In the genomic region with DNA sequence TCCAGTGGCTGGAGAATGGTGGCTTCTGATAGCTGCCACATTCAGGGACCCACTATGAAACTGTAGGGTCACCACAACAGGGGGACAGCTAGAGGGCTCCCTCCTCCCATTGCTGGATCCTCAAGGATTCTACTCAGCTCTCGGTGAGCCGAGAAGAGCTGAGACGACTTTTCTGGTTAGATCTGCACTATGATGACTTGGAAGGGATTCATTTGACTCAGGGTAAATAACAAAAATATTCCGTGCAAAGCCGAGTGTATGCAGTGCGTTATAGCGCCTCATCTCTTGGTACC, we compare ENCODE assay signal across 12 mouse cellular contexts.
DNase-seq lines count a peak whose midpoint lies in the region; ATAC-seq and TF ChIP-seq lines count a peak whose summit lies in the region.
"Had no signal": no experiment of that assay in that cellular context is flagged by ENCODE, and none has a peak within 500 bp of the region (broad histone marks: within the 10 kb centered on the region; RNA-seq: fewer than 3 reads in every experiment).

No protein-coding gene starts in this region.

- TF ChIP-seq CTCF in intestine, postnatal 0 days (IDR thresholded peaks at IDR 0.05; ENCODE audit: low read depth) = peak; percentile 54
- TF ChIP-seq CTCF in lung, postnatal 0 days (IDR thresholded peaks at IDR 0.05) = 0 out of 2 replicates have a peak, but pooled peaks have one; percentile 6
- TF ChIP-seq CTCF in forebrain, postnatal 0 days (IDR thresholded peaks at IDR 0.05; ENCODE audit: low read depth) = peak; percentile 63

- no peak for TF ChIP-seq EP300 in lung, postnatal 0 days (IDR thresholded peaks at IDR 0.05)

- H3K4me2 ChIP-seq in intestine, postnatal 0 days (replicated peaks; ENCODE audit: low read depth) = no peak overlapping the region
- no peak overlapping the region for H3K4me2 ChIP-seq in intestine, embryonic 16.5 days (ENCODE audit: low read depth, low read length)
- no peak overlapping the region for H3K4me2 ChIP-seq in lung, postnatal 0 days (replicated peaks; ENCODE audit: low read depth, low read length)
- H3K4me2 ChIP-seq in forebrain, postnatal 0 days (ENCODE audit: low read depth) = no peak overlapping the region
- no peak overlapping the region for H3K4me2 ChIP-seq in midbrain, embryonic 16.5 days (ENCODE audit: low read length)
- H3K4me2 ChIP-seq: heart, embryonic 11.5 days; limb, embryonic 12.5 days had no signal

- H3K27me3 ChIP-seq in intestine, postnatal 0 days (replicated peaks; ENCODE audit: control insufficient read depth, insufficient read depth, low read length) = no peaks in the 10 kb centered on the region
- H3K27me3 ChIP-seq in intestine, embryonic 16.5 days (replicated peaks; ENCODE audit: control insufficient read depth, insufficient read depth, low read length) = no peaks in the 10 kb centered on the region
- H3K27me3 ChIP-seq in lung, postnatal 0 days (replicated peaks; ENCODE audit: insufficient read depth, low read length) = no peaks in the 10 kb centered on the region
- no peaks in the 10 kb centered on the region for H3K27me3 ChIP-seq in forebrain, postnatal 0 days (ENCODE audit: insufficient read depth, low read length)
- H3K27me3 ChIP-seq in midbrain, embryonic 16.5 days (ENCODE audit: control insufficient read depth, insufficient read depth, low read depth, low read length) = no peaks in the 10 kb centered on the region
- H3K27me3 ChIP-seq: limb, embryonic 12.5 days had no signal

- no peak overlapping the region for H3K27ac ChIP-seq in intestine, postnatal 0 days (ENCODE audit: low read depth, low read length)
- no peak overlapping the region for H3K27ac ChIP-seq in intestine, embryonic 16.5 days (ENCODE audit: low read length)
- no peak overlapping the region for H3K27ac ChIP-seq in lung, postnatal 0 days (ENCODE audit: low read length)
- H3K27ac ChIP-seq in forebrain, postnatal 0 days (ENCODE audit: low read depth, low read length) = no peak overlapping the region
- no peak overlapping the region for H3K27ac ChIP-seq in midbrain, embryonic 16.5 days (ENCODE audit: low read length)
- H3K27ac ChIP-seq: limb, embryonic 12.5 days had no signal

- no peak for DNase-seq in lung, postnatal 0 days (ENCODE audit: low spot score)
- no peak for DNase-seq in lung, postnatal 4 days
- DNase-seq in forebrain, postnatal 0 days = peak; percentile 35
- DNase-seq in ovary, postnatal 10 days (ENCODE audit: low spot score) = no peak
- DNase-seq in ovary, adult 18-20 months (ENCODE audit: low spot score) = no peak
- DNase-seq: kidney, adult 8-10 months; thymus, postnatal 4 days had no signal

- ATAC-seq in intestine, postnatal 0 days = no peak
- ATAC-seq in intestine, embryonic 16.5 days = no peak
- no peak for ATAC-seq in lung, postnatal 0 days
- ATAC-seq in forebrain, postnatal 0 days = peak; percentile 47
- ATAC-seq in midbrain, embryonic 16.5 days = peak; percentile 26

- no peaks in the 10 kb centered on the region for H3K9me3 ChIP-seq in intestine, postnatal 0 days (ENCODE audit: control insufficient read depth)
- H3K9me3 ChIP-seq in intestine, embryonic 16.5 days (ENCODE audit: control insufficient read depth, low read length) = no peaks in the 10 kb centered on the region
- H3K9me3 ChIP-seq in lung, postnatal 0 days (ENCODE audit: low read length) = no peaks in the 10 kb centered on the region
- no peaks in the 10 kb centered on the region for H3K9me3 ChIP-seq in forebrain, postnatal 0 days (ENCODE audit: low read length)
- no peaks in the 10 kb centered on the region for H3K9me3 ChIP-seq in midbrain, embryonic 16.5 days (replicated peaks; ENCODE audit: control insufficient read depth, low read length, poor library complexity, severe bottlenecking)
- H3K9me3 ChIP-seq: limb, embryonic 12.5 days had no signal

- 74% methylated on average over 7 of the region's 7 CpGs for WGBS in intestine, postnatal 0 days
- 79% methylated on average over 7 of the region's 7 CpGs for WGBS in intestine, embryonic 16.5 days
- 68% methylated on average over 7 of the region's 7 CpGs for WGBS in lung, postnatal 0 days
- 69% methylated on average over 7 of the region's 7 CpGs for WGBS in forebrain, postnatal 0 days
- 71% methylated on average over 7 of the region's 7 CpGs for WGBS in midbrain, embryonic 16.5 days

- H3K9ac ChIP-seq in intestine, postnatal 0 days (ENCODE audit: low read depth, low read length) = no peak overlapping the region
- no peak overlapping the region for H3K9ac ChIP-seq in intestine, embryonic 16.5 days (ENCODE audit: low read depth, low read length)
- H3K9ac ChIP-seq in lung, postnatal 0 days (replicated peaks; ENCODE audit: low read depth) = no peak overlapping the region
- no peak overlapping the region for H3K9ac ChIP-seq in forebrain, postnatal 0 days
- no peak overlapping the region for H3K9ac ChIP-seq in midbrain, embryonic 16.5 days (ENCODE audit: low read depth, low read length)
- H3K9ac ChIP-seq: limb, embryonic 12.5 days had no signal

- H3K4me1 ChIP-seq in intestine, postnatal 0 days (replicated peaks; ENCODE audit: control insufficient read depth, insufficient read depth, low read length) = no peaks in the 10 kb centered on the region
- H3K4me1 ChIP-seq in intestine, embryonic 16.5 days (ENCODE audit: control insufficient read depth, insufficient read depth, low read length) = no peaks in the 10 kb centered on the region; the same call in 1 of the 2 replicates
- no peaks in the 10 kb centered on the region for H3K4me1 ChIP-seq in lung, postnatal 0 days (ENCODE audit: insufficient read depth, low read depth, low read length)
- 0 out of 2 replicates have a peak, but pooled peaks cover 5% of the 10 kb centered on the region for H3K4me1 ChIP-seq in forebrain, postnatal 0 days (ENCODE audit: insufficient read depth)
- peaks cover 8% of the 10 kb centered on the region; the same call in 1 of the 2 replicates for H3K4me1 ChIP-seq in midbrain, embryonic 16.5 days (ENCODE audit: control insufficient read depth, insufficient read depth, low read length)

- H3K36me3 ChIP-seq in intestine, postnatal 0 days (ENCODE audit: control insufficient read depth, insufficient read depth) = no peaks in the 10 kb centered on the region
- no peaks in the 10 kb centered on the region for H3K36me3 ChIP-seq in intestine, embryonic 16.5 days (ENCODE audit: control insufficient read depth, insufficient read depth, low read length)
- no peaks in the 10 kb centered on the region for H3K36me3 ChIP-seq in lung, postnatal 0 days (ENCODE audit: insufficient read depth, low read length)
- H3K36me3 ChIP-seq in forebrain, postnatal 0 days (ENCODE audit: insufficient read depth) = no peaks in the 10 kb centered on the region
- H3K36me3 ChIP-seq in midbrain, embryonic 16.5 days (ENCODE audit: control insufficient read depth, insufficient read depth, low read length) = no peaks in the 10 kb centered on the region
- H3K36me3 ChIP-seq: limb, embryonic 12.5 days had no signal

- no peak overlapping the region for H3K4me3 ChIP-seq in intestine, postnatal 0 days (ENCODE audit: low read depth, low read length)
- H3K4me3 ChIP-seq in intestine, embryonic 16.5 days (ENCODE audit: low read length) = no peak overlapping the region
- H3K4me3 ChIP-seq in lung, postnatal 0 days (ENCODE audit: low read depth, low read length) = no peak overlapping the region
- H3K4me3 ChIP-seq in forebrain, postnatal 0 days (ENCODE audit: low read depth, low read length) = no peak overlapping the region
- H3K4me3 ChIP-seq in midbrain, embryonic 16.5 days (ENCODE audit: low read depth, low read length) = no peak overlapping the region
- H3K4me3 ChIP-seq: limb, embryonic 12.5 days had no signal

Comparison
In these comparisons a context has a peak if more than half of its experiments do, and no peak if none do; other contexts are left out.
1. ATAC-seq: peak in forebrain, postnatal 0 days (single experiment) and midbrain, embryonic 16.5 days (single experiment); none in intestine, postnatal 0 days (single experiment), intestine, embryonic 16.5 days (single experiment) and lung, postnatal 0 days (single experiment).
2. CTCF ChIP-seq: peak in every context shown above with its lines; median percentile 63 in forebrain, postnatal 0 days; 54 in intestine, postnatal 0 days; 6 in lung, postnatal 0 days.